Mouse (Mus musculus) olfactory bulb, adult 2 months (tissue): ENCODE results near the gene Smarca2. TPM values are rescaled to one million over a fixed set of nuclear protein-coding genes. Genes with fewer than 3 reads are reported as not detected.
"Not testable (repeated sequence)": the region's sequence is repeated elsewhere in the genome, so short reads cannot be mapped to it uniquely, and the experiment has no call there.

Experiments used
- H3K27ac ChIP-seq: fragments of 200-500 bp; 2 replicates; pipeline ENCODE4 v1.5.1; 2012; ENCODE audit warnings: low read depth, low read length; ENCODE audit not compliant: insufficient read depth
- H3K4me1 ChIP-seq: fragments of 200-500 bp; 2 replicates; pipeline ENCODE4 v1.6.1; 2012; ENCODE audit warnings: low read length; ENCODE audit not compliant: control insufficient read depth, insufficient read depth
- H3K4me3 ChIP-seq: fragments of 200-500 bp; 2 replicates; pipeline ENCODE4 v1.5.1; 2012; ENCODE audit warnings: mild to moderate bottlenecking, low read depth, low read length, moderate library complexity; ENCODE audit not compliant: insufficient read depth
- CTCF ChIP-seq: fragments of 200-500 bp; IDR thresholded peaks from 2 replicates; pipeline ENCODE4 v1.5.1; 2012; ENCODE audit warnings: low read depth, mild to moderate bottlenecking, low read length, moderate library complexity; ENCODE audit not compliant: insufficient read depth
- POLR2A ChIP-seq: fragments of 200-500 bp; IDR thresholded peaks from 2 replicates; pipeline ENCODE4 v1.6.1; 2012; ENCODE audit warnings: mild to moderate bottlenecking, low read depth, low read length, moderate library complexity; ENCODE audit not compliant: insufficient read depth
- WGBS: fragments of 180-500 bp; shearing (Covaris S2); methylation state at CpG from one replicate; pipeline ENCODE4 v1.1.7; 2018; 5-methylcytosine and 5-hydroxymethylcytosine counted together
- polyA plus RNA-seq: library from polyadenylated mRNA; stranded (reverse); fragments of >200 nt; gene quantifications from 2 replicates; pipeline ENCODE4 v1.2.4, GENCODE M21; 2012; ENCODE audit warnings: low replicate concordance; ENCODE audit not compliant: missing spikeins, insufficient read depth, insufficient read length

Gene Smarca2
- polyA plus RNA-seq, 1 experiment, result not detected

- no peak overlapping the region for H3K27ac ChIP-seq
- H3K4me1 ChIP-seq, result peaks cover 3% of the 10 kb centered on the region; the same call in 1 of the 2 replicates
- H3K4me3 ChIP-seq, result no peak overlapping the region
- 89% methylated on average over 4 of the region's 4 CpGs for WGBS
- TF ChIP-seq POLR2A (no peak), CTCF (no peak)
Observed at GRCm38 (mm10) chr19:26643936-26644335, 39.1 kb downstream of the Smarca2 start.

- H3K4me3 ChIP-seq, result no peak overlapping the region
- H3K4me1 ChIP-seq, result peaks cover 3% of the 10 kb centered on the region; the same call in 1 of the 2 replicates
- no peak for TF ChIP-seq POLR2A
- WGBS, result 88% methylated on average over 3 of the region's 3 CpGs
- no peak overlapping the region for H3K27ac ChIP-seq
Observed at GRCm38 (mm10) chr19:26645016-26645415, 40.2 kb downstream of the Smarca2 start.

DNA sequence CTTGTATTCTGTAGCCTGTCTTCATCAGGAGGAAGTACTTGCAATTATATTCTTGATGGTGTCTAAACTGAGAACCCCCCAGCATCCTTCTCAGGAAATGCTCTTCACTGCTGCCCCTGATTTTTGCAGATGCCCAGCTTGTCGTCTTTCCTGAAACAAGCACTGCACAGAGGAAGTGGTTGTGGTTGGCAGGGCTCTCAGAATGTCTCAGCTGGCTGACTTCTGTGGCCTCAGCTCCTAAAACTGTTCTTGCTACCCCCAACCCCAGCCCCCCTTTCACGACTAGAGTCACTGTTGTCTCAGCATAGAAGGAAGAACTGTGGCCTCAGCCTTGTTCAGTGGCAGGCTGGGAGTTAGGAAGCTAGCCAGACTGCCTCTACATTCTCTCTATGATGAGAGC is 41.3 kb downstream of the Smarca2 start:
- TF ChIP-seq CTCF (no peak), POLR2A (no peak)
- 52% methylated on average over 2 of the region's 2 CpGs for WGBS
- Histone ChIP-seq H3K4me3 (no peak overlapping the region), H3K27ac (no peak overlapping the region), H3K4me1 (peaks cover 3% of the 10 kb centered on the region; the same call in 1 of the 2 replicates)

DNA sequence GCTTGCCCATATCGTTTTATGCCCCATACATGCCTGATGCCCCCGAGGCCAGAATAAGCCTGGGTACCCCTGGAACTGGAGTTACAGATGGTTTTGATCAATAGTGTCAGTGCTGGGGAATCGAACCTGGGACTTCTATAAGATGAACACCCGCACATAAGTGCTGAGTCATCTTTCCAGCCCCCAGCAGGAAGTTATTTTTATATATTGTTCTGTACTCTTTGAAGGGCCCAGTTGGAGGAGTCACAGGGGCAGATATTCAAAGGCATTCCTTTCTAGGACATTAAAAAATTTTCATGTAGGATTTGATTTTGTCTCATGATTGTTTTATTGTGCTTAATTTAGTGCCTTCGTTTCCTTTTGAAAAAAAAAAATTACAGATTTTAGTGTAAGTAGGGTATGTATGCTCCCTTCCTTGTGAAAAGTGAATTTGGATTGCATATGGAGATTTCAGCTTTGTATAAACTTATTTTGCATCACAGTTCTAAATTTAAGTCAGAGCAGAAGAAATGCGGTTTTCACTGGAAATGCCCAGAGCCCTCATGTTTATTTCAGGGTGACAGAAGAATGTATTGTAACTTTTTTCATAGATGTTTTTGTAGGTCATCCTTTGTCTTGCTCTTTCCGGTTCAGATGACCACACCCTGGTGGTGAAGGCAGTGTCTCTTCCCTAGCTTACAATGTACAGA is 45.9 kb downstream of the Smarca2 start:
- no peak overlapping the region for H3K4me3 ChIP-seq
- peaks cover 3% of the 10 kb centered on the region; the same call in 1 of the 2 replicates for H3K4me1 ChIP-seq
- TF ChIP-seq CTCF (no peak), POLR2A (no peak)
- WGBS, result 87% methylated on average over 7 of the region's 7 CpGs
- H3K27ac ChIP-seq, result no peak overlapping the region

- no peak for TF ChIP-seq POLR2A
- no peak for TF ChIP-seq CTCF
- WGBS, result 96% methylated on average over 7 of the region's 7 CpGs
- H3K27ac ChIP-seq, result no peak overlapping the region
- no peak overlapping the region for H3K4me3 ChIP-seq
- H3K4me1 ChIP-seq, result no peaks in the 10 kb centered on the region
Observed at GRCm38 (mm10) chr19:26658324-26658723, 53.5 kb downstream of the Smarca2 start.

DNA sequence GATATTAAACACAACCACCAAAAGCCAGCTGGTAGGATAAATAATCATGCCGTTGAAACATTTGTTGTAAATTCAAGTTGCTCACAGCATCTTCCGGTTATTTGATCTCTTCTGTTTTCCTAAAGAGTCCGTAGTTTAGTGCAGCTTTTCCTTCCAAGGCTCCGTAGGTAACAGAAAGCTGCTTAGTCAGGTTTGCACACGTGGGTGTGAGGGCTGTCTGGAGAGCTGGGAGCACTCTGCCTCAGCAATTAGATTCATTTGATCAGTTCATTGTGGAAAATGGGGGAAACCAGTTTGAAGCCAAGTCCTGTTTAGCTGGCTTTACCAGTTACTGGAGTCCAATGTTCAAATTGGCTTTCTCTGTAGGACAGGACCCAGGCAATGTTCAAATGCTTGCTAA is 55.1 kb downstream of the Smarca2 start:
- Histone ChIP-seq H3K4me1 (no peaks in the 10 kb centered on the region), H3K27ac (no peak overlapping the region), H3K4me3 (no peak overlapping the region)
- TF ChIP-seq CTCF (no peak), POLR2A (no peak)
- 71% methylated on average over 5 of the region's 5 CpGs for WGBS

DNA sequence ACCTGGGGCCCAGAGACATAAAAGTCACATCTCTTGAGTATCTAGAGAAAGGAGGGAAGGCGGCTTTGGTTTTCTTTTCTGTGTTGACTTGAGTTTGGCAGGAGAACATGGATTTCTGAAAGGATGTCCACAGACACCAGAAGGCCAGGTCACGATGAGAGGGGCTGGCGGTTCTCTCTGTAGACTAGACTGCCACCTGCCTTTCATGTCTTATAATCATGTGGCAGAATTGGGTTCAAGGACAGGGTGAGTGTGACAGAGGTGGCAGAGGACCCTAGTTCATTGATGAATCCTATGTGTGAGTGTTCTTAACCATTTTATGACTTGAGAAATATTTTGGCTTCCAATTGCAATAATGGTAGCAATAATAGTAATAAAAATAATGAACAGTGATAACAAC is 56.3 kb downstream of the Smarca2 start:
- WGBS, result 90% methylated on average over 3 of the region's 3 CpGs
- TF ChIP-seq POLR2A (no peak), CTCF (no peak)

GRCm38 (mm10) chr19:26666303-26666702 is 61.5 kb downstream of the Smarca2 start:
- WGBS, result 82% methylated on average over 5 of the region's 5 CpGs
- TF ChIP-seq CTCF, result no peak
- no peak for TF ChIP-seq POLR2A

More for the DNA sequence above, 56.3 kb downstream of the Smarca2 start:
- H3K4me1 ChIP-seq, result no peaks in the 10 kb centered on the region
- H3K4me3 ChIP-seq, result no peak overlapping the region
- no peak overlapping the region for H3K27ac ChIP-seq

DNA sequence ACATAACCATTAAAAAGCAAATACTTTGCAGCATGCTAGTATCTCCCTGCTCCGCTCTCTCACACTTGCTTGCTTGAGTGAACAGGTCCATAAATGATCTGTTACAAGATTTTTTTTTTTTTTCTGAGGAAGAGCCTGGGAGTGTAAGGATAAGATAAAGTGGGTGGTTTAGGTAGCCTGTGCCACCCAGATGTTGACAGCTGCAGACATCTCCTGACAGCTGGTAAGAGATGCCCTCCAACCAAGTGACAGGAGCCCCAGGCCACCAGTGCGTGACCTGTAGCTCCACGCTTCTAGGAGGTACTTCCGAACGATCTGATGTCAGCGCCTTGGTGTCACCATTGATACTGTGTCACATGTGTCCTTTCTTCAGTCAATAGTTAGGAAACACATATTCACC is 65.2 kb downstream of the Smarca2 start:
- TF ChIP-seq CTCF (no peak), POLR2A (no peak)
- no peak overlapping the region for H3K27ac ChIP-seq
- 97% methylated on average over 6 of the region's 6 CpGs for WGBS
- H3K4me1 ChIP-seq, result no peaks in the 10 kb centered on the region
- no peak overlapping the region for H3K4me3 ChIP-seq

More at GRCm38 (mm10) chr19:26666303-26666702, 61.5 kb downstream of the Smarca2 start:
- no peaks in the 10 kb centered on the region for H3K4me1 ChIP-seq
- H3K27ac ChIP-seq, result no peak overlapping the region
- no peak overlapping the region for H3K4me3 ChIP-seq

DNA sequence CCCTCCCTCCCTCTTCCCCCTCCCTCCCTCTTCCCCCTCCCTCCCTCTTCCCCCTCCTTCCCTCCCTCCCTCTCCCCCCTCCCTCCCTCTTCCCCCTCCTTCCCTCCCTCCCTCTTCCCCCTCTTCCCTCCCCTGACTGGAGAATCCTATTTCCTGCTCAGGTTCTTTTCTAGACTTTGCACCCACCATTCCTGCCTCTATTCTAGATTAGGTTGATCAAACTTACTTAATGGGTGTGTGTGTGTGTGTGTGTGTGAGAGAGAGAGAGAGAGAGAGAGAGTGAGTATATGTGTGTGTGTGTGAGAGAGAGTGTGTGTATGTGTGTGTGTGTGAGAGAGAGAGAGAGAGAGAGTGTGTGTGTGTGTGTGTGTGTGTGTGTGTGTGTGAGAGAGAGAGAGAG is 66.6 kb downstream of the Smarca2 start:
- not testable (repeated sequence) for H3K4me1 ChIP-seq, H3K4me3 ChIP-seq, H3K27ac ChIP-seq
